ENCODE assay signal across 17 mouse cellular contexts in the genomic region with DNA sequence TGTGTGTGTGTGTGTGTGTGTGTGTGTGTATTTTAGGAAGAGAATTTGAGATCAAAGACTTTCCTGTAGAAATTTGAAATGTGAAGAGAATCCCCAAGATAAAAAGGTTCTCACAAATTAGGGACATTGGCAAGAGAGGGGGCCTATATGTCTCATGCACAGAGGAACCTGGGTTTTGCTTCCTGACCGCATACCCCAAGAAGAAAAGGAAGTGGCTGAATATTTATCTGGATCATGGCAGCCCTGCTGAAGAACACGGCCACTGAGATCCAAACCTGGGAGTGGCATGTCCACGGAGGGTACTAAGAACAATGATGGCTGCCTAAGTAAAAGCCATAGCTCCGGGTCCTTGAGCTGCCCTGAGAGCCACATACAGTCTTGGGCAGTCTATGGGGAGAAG.
A peak's percentile ranks its signal among the peaks of the same experiment; 100 is the strongest.
DNase-seq lines count a peak whose midpoint lies in the region; ATAC-seq lines count a peak whose summit lies in the region.
"Had no signal": no experiment of that assay in that cellular context is flagged by ENCODE, and none has a peak within 500 bp of the region (broad histone marks: within the 10 kb centered on the region; RNA-seq: fewer than 3 reads in every experiment).

No protein-coding gene starts in this region.

- no peak for DNase-seq in frontal cortex, postnatal 36 days (ENCODE audit: low spot score in 2 of 2)
- DNase-seq in gastrocnemius, postnatal 10 days: no peak
- DNase-seq: adrenal gland, adult 2 months; adrenal gland, postnatal 10 days; adrenal gland, postnatal 25 days; cerebellum, adult 11 months; cerebellum, adult 18-20 months; cerebellum, adult 8-10 months; cerebellum, adult 9-11 months; cerebellum, postnatal 14 days; cerebellum, postnatal 36 days; forebrain, postnatal 0 days had no signal

- ATAC-seq in common myeloid progenitor, adult 5-6 weeks (replicated peaks; ENCODE audit: low read depth, poor library complexity, severe bottlenecking): peak; percentile 62
- peak; percentile 59 for ATAC-seq in granulocyte monocyte progenitor cell, adult 5-6 weeks (replicated peaks; ENCODE audit: poor library complexity, severe bottlenecking)
- 0 out of 2 replicates have a peak, but pooled peaks have one; percentile 46 for ATAC-seq in megakaryocyte progenitor cell, adult 5-6 weeks (replicated peaks; ENCODE audit: poor library complexity)
- ATAC-seq: forebrain, embryonic 13.5 days; forebrain, embryonic 15.5 days; forebrain, postnatal 0 days had no signal
